Mouse (Mus musculus) CH12.LX (cell line): ENCODE measurements around the gene Traf2. TPM values are rescaled to one million over a fixed set of nuclear protein-coding genes. Genes with fewer than 3 reads are reported as not detected.
A peak's percentile ranks its signal among the peaks of the same experiment; 100 is the strongest.

ENCODE experiments used
- DNase-seq: peaks from one replicate; pipeline ENCODE4 v3.0.0-alpha.2; 2013; ENCODE audit errors: extremely low read depth
- H3K27ac ChIP-seq: 2 replicates; pipeline ENCODE4 v1.5.1; 2012; ENCODE audit warnings: low read depth, mild to moderate bottlenecking, control low read depth, moderate library complexity; ENCODE audit not compliant: insufficient read depth
- H3K27me3 ChIP-seq: replicated peaks from 2 replicates; pipeline ENCODE3; 2012; ENCODE audit warnings: inconsistent platforms
- H3K36me3 ChIP-seq, 2 experiments: replicated peaks in 1 of 2; 2 replicates each; pipeline versions ENCODE3 to v1.6.1; 2012; ENCODE audit warnings: inconsistent platforms in 1 of 2, low read length in 1 of 2, mild to moderate bottlenecking in 1 of 2, mixed read lengths in 1 of 2, moderate library complexity in 1 of 2; ENCODE audit not compliant: control insufficient read depth in 1 of 2, insufficient read depth in 1 of 2
- H3K4me1 ChIP-seq, 2 experiments: 2 replicates each; pipeline ENCODE4 v1.6.1; 2012; ENCODE audit warnings: inconsistent platforms in 1 of 2, moderate library complexity in 1 of 2; ENCODE audit not compliant: insufficient read depth in 2 of 2, control insufficient read depth in 1 of 2
- H3K4me2 ChIP-seq: 2 replicates; pipeline ENCODE4 v1.6.1; 2012; ENCODE audit warnings: low read depth, mild to moderate bottlenecking, control low read depth; ENCODE audit not compliant: poor library complexity, insufficient read depth, severe bottlenecking
- H3K4me3 ChIP-seq, 3 experiments: fragments of 150-350 bp in 1 of 3; sonication (generic) in 1 of 3; replicated peaks in 1 of 3; 2 replicates each; pipeline versions ENCODE3 to v1.5.1; 2011 to 2012; ENCODE audit warnings: low read depth in 2 of 3, low read length in 2 of 3, mild to moderate bottlenecking in 2 of 3, moderate library complexity in 2 of 3, control low read depth in 1 of 3, improper control_type of control experiment in 1 of 3, inconsistent platforms in 1 of 3, mixed read lengths in 1 of 3; ENCODE audit not compliant: poor library complexity in 1 of 3
- H3K79me2 ChIP-seq: replicated peaks from 2 replicates; pipeline ENCODE4 v1.6.1; 2012; ENCODE audit warnings: mild to moderate bottlenecking, moderate library complexity; ENCODE audit not compliant: control insufficient read depth, poor library complexity, insufficient read depth, severe bottlenecking; ENCODE audit errors: extremely low read depth
- H3K9ac ChIP-seq: 2 replicates; pipeline ENCODE4 v1.6.1; 2012; ENCODE audit warnings: low read depth, mild to moderate bottlenecking, control low read depth, moderate library complexity; ENCODE audit not compliant: insufficient read depth
- H3K9me3 ChIP-seq: replicated peaks from 2 replicates; pipeline ENCODE3; 2012; ENCODE audit warnings: low read length, inconsistent platforms, mixed read lengths
- BHLHE40 ChIP-seq: IDR thresholded peaks from 2 replicates; pipeline ENCODE4 v1.6.1; 2011; ENCODE audit warnings: mild to moderate bottlenecking, low read depth, low read length, improper control_type of control experiment
- CHD2 ChIP-seq: IDR thresholded peaks from 2 replicates; pipeline ENCODE4 v1.6.1; 2011; ENCODE audit warnings: low read length, improper control_type of control experiment
- CTCF ChIP-seq, 2 experiments: IDR thresholded peaks in 1 of 2; conservative IDR thresholded peaks in 1 of 2; 2 replicates each; pipeline ENCODE4 v1.5.1; 2011 to 2012; ENCODE audit warnings: low read depth in 2 of 2, low read length in 2 of 2, improper control_type of control experiment in 1 of 2, inconsistent platforms in 1 of 2, mild to moderate bottlenecking in 1 of 2, moderate library complexity in 1 of 2
- E2F4 ChIP-seq: IDR thresholded peaks from 2 replicates; pipeline ENCODE4 v1.6.1; 2011; ENCODE audit warnings: low read depth, low read length, improper control_type of control experiment; ENCODE audit not compliant: insufficient replicate concordance
- ELF1 ChIP-seq: IDR thresholded peaks from 2 replicates; pipeline ENCODE4 v1.6.1; 2014; ENCODE audit warnings: low read depth, mild to moderate bottlenecking, inconsistent platforms, low read length, improper control_type of control experiment
- ETS1 ChIP-seq: conservative IDR thresholded peaks from 2 replicates; pipeline ENCODE4 v1.6.1; 2012; ENCODE audit warnings: low read depth, mild to moderate bottlenecking, inconsistent platforms, low read length, improper control_type of control experiment, moderate library complexity
- GABPA ChIP-seq: IDR thresholded peaks from 2 replicates; pipeline ENCODE4 v1.6.1; 2012; ENCODE audit warnings: low read depth, low read length, improper control_type of control experiment, inconsistent platforms; ENCODE audit not compliant: insufficient replicate concordance
- HCFC1 ChIP-seq: IDR thresholded peaks from 2 replicates; pipeline ENCODE4 v1.6.1; 2012; ENCODE audit warnings: low read depth, mild to moderate bottlenecking, inconsistent platforms, low read length, improper control_type of control experiment
- IRF4 ChIP-seq: IDR thresholded peaks from 2 replicates; pipeline ENCODE4 v1.6.1; 2014; ENCODE audit warnings: low read depth, mild to moderate bottlenecking, inconsistent platforms, low read length, improper control_type of control experiment
- JUN ChIP-seq: IDR thresholded peaks from 2 replicates; pipeline ENCODE4 v1.6.1; 2011; ENCODE audit warnings: low read depth, mild to moderate bottlenecking, low read length, improper control_type of control experiment, moderate library complexity; ENCODE audit not compliant: insufficient read depth
- KAT2A ChIP-seq: IDR thresholded peaks from 2 replicates; pipeline ENCODE4 v1.6.1; 2012; ENCODE audit warnings: low read length, improper control_type of control experiment, inconsistent platforms; ENCODE audit not compliant: insufficient replicate concordance
- MAFK ChIP-seq: IDR thresholded peaks from 2 replicates; pipeline ENCODE4 v1.6.1; 2011; ENCODE audit warnings: low read length, improper control_type of control experiment; ENCODE audit not compliant: insufficient replicate concordance
- MAX ChIP-seq: IDR thresholded peaks from 2 replicates; pipeline ENCODE4 v1.6.1; 2011; ENCODE audit warnings: low read length, improper control_type of control experiment
- MAZ ChIP-seq: IDR thresholded peaks from 2 replicates; pipeline ENCODE4 v1.6.1; 2012; ENCODE audit warnings: low read depth, mild to moderate bottlenecking, inconsistent platforms, low read length, improper control_type of control experiment, moderate library complexity
- MEF2A ChIP-seq: IDR thresholded peaks from 2 replicates; pipeline ENCODE4 v1.6.1; 2014; ENCODE audit warnings: low read depth, mild to moderate bottlenecking, inconsistent platforms, low read length, improper control_type of control experiment, borderline replicate concordance
- MXI1 ChIP-seq: IDR thresholded peaks from 2 replicates; pipeline ENCODE4 v1.6.1; 2011; ENCODE audit warnings: mild to moderate bottlenecking, low read depth, low read length, improper control_type of control experiment
- NELFE ChIP-seq: IDR thresholded peaks from 2 replicates; pipeline ENCODE4 v1.6.1; 2011; ENCODE audit warnings: low read depth, low read length, improper control_type of control experiment
- NRF1 ChIP-seq: IDR thresholded peaks from 2 replicates; pipeline ENCODE4 v1.6.1; 2014; ENCODE audit warnings: low read depth, mild to moderate bottlenecking, inconsistent platforms, low read length, improper control_type of control experiment, moderate library complexity
- POLR2A ChIP-seq: IDR thresholded peaks from 2 replicates; pipeline ENCODE4 v1.6.1; 2011; ENCODE audit warnings: low read depth, mild to moderate bottlenecking, improper control_type of control experiment, low read length
- POLR2AphosphoS2 ChIP-seq: IDR thresholded peaks from 2 replicates; pipeline ENCODE4 v1.6.1; 2011; ENCODE audit warnings: low read depth, low read length, improper control_type of control experiment
- RAD21 ChIP-seq: IDR thresholded peaks from 2 replicates; pipeline ENCODE4 v1.6.1; 2011; ENCODE audit warnings: low read depth, mild to moderate bottlenecking, low read length, improper control_type of control experiment, moderate library complexity
- RCOR1 ChIP-seq: conservative IDR thresholded peaks from 2 replicates; pipeline ENCODE4 v1.6.1; 2012; ENCODE audit warnings: low read depth, mild to moderate bottlenecking, inconsistent platforms, low read length, improper control_type of control experiment
- SIN3A ChIP-seq: IDR thresholded peaks from 2 replicates; pipeline ENCODE4 v1.6.1; 2012; ENCODE audit warnings: low read length, improper control_type of control experiment, inconsistent platforms
- TBP ChIP-seq: conservative IDR thresholded peaks from 2 replicates; pipeline ENCODE4 v1.6.1; 2011; ENCODE audit warnings: low read depth, low read length, improper control_type of control experiment
- TCF12 ChIP-seq: IDR thresholded peaks from 2 replicates; pipeline ENCODE4 v1.6.1; 2014; ENCODE audit warnings: low read depth, mild to moderate bottlenecking, inconsistent platforms, low read length, improper control_type of control experiment
- USF1 ChIP-seq: IDR thresholded peaks from 2 replicates; pipeline ENCODE4 v1.6.1; 2014; ENCODE audit warnings: low read depth, mild to moderate bottlenecking, inconsistent platforms, low read length, improper control_type of control experiment
- ZC3H11A ChIP-seq: IDR thresholded peaks from 2 replicates; pipeline ENCODE4 v1.6.1; 2012; ENCODE audit warnings: low read depth, mild to moderate bottlenecking, inconsistent platforms, low read length, improper control_type of control experiment
- ZMIZ1 ChIP-seq: IDR thresholded peaks from 2 replicates; pipeline ENCODE4 v1.6.1; 2012; ENCODE audit warnings: low read depth, mild to moderate bottlenecking, inconsistent platforms, low read length, improper control_type of control experiment
- dilution Hi-C: fragments of 300-500 bp; cut with MboI; formaldehyde crosslinking; loops from 2 replicates; pipeline ENCODE4 v1.14.3; 2020; ENCODE audit warnings: low sequenced_read_pairs; ENCODE audit not compliant: extremely low pct_unique_long_range_greater_than_20kb, extremely low pct_ligation_motif_present
- in situ Hi-C: fragments of 300-500 bp; cut with MboI; formaldehyde crosslinking; loops from 3 replicates; pipeline ENCODE4 v1.14.3; 2019; ENCODE audit warnings: low sequenced_read_pairs, low pct_ligation_motif_present, low pct_unique_long_range_greater_than_20kb, mixed read lengths
- polyA plus RNA-seq: library from polyadenylated mRNA; unstranded; fragments of >175 nt; gene quantifications from 2 replicates; pipeline ENCODE4 v1.2.1, GENCODE M21; 2012; ENCODE audit warnings: low read depth; ENCODE audit not compliant: insufficient read length
- total RNA-seq, 2 experiments: library from RNA; depleted of rRNA; stranded (reverse); fragments of 300-350 nt in 1 of 2; fragments of >200 nt in 1 of 2; gene quantifications; 2 replicates each; pipeline ENCODE4 v1.2.3; 2012 to 2014

Traf2 gene
- total and polyA plus RNA-seq, 3 experiments, result 17.9 to 26.4 (median 25.1) TPM

DNA sequence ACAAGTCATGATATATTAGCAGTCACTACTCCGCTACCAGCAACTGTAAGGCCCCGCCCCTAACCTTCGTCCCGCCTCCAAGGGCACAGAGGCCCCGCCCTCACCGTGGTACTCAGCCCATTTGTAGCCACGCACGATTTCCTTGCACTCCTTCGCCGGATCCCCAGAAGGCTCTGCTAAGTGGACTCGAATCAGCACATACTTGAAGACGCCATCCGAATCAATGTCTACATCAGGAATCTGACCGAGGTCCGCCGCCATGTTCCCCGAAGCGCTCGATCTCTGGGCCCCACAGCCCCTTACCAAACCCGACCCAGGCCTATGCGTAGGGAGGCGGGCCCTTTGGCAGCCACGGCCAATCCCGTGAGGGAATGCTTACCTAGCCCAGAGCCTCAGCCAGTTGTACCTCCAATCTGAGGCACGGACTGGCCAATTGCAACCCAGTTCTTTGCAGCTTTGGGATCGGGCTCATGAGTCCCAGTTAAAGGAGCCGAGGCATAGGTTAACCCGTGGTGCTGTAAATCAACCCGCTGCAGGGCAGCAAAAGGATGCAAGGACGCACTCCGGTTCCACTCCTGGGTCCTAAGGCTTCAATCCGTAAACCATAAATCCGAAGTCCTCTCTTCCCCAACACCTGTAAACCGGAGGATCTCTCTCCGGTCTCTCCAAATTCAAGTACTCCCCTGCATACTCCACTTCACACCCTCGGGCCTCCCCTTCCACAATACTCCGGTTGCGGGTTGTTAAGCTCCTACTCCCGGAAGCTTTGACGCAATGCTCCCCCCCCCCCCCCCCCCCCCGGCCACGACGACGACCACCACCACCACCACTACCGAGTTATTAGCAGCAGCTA is 28.1 kb upstream of the Traf2 start, which contains the start of the genes Mamdc4 and Phpt1:
TSS of gene Mamdc4 (minus strand) at position 267 of the 853 bp plus-strand sequence.
TSS of gene Phpt1 (minus strand) at position 646 of the 853 bp plus-strand sequence.
- DNase-seq, result peak; percentile 98
- peaks cover 18 to 72% of the 10 kb centered on the region in 2 experiments for H3K36me3 ChIP-seq
- peak within 1 kb of the TSS; percentile 62 for H3K4me2 ChIP-seq
- H3K4me3 ChIP-seq, result peak within 1 kb of the TSS; percentile 55 to 84 (median 67)
- dilution Hi-C loops (no loop called here), in situ Hi-C loops (no loop called here)
- TF ChIP-seq NRF1 (peak; percentile 63; the same call in 1 of the 2 replicates), CTCF (conservative IDR thresholded peaks at IDR 0.05 in 1 of 2, IDR thresholded peaks at IDR 0.05 in 1 of 2; ENCODE audit: low read depth in 2 of 2, low read length in 2 of 2) (no peak), RCOR1 (no peak), BHLHE40 (0 out of 2 replicates have a peak, but pooled peaks have one; percentile 3), ZMIZ1 (peak; percentile 71; the same call in 1 of the 2 replicates), ELF1 (peak; percentile 35; the same call in 1 of the 2 replicates), POLR2A (peak; percentile 84), MAX (peak; percentile 64; the same call in 1 of the 2 replicates), GABPA (no peak; the same call in 1 of the 2 replicates), POLR2AphosphoS2 (peak; percentile 86; the same call in 1 of the 2 replicates), SIN3A (peak; percentile 63), TCF12 (peak; percentile 22; the same call in 1 of the 2 replicates), KAT2A (peak; percentile 72; the same call in 1 of the 2 replicates), USF1 (no peak), HCFC1 (peak; percentile 85), CHD2 (peak; percentile 97), MEF2A (peak; percentile 25; the same call in 1 of the 2 replicates), NELFE (peak; percentile 71), TBP (peak; percentile 74; the same call in 1 of the 2 replicates)
- peak within 1 kb of the TSS; percentile 80 for H3K27ac ChIP-seq
- peaks cover 36% of the 10 kb centered on the region for H3K9me3 ChIP-seq
- H3K79me2 ChIP-seq, result no peaks in the 10 kb centered on the region
- H3K27me3 ChIP-seq, result no peaks in the 10 kb centered on the region
- H3K9ac ChIP-seq, result peak within 1 kb of the TSS; percentile 80
- H3K4me1 ChIP-seq, result peaks cover 4 to 24% of the 10 kb centered on the region in 2 experiments; a peak in 3 of 4 replicates

- Histone ChIP-seq H3K36me3 (peaks cover 24 to 72% of the 10 kb centered on the region in 2 experiments), H3K4me2 (peak overlapping the region; percentile 62)
- dilution Hi-C loops, result no loop called here
- TF ChIP-seq GABPA (no peak), MXI1 (no peak), POLR2AphosphoS2 (no peak), MAZ (no peak), ZC3H11A (no peak), JUN (no peak), POLR2A (no peak), MEF2A (no peak), RCOR1 (no peak), E2F4 (no peak), USF1 (no peak), KAT2A (no peak), TBP (no peak), ZMIZ1 (no peak; the same call in 1 of the 2 replicates), IRF4 (no peak), MAFK (no peak), ETS1 (no peak), RAD21 (no peak)
- TF ChIP-seq, all 38 proteins: peak for 0
- H3K27ac ChIP-seq, result no peak overlapping the region
- no peaks in the 10 kb centered on the region for H3K79me2 ChIP-seq
- in situ Hi-C loops, result no loop called here
- DNase-seq, result no peak
- H3K4me3 ChIP-seq, result peak overlapping the region; percentile 55 to 84 (median 67)
- H3K27me3 ChIP-seq, result no peaks in the 10 kb centered on the region
- H3K9ac ChIP-seq, result peak overlapping the region; percentile 80; the same call in 1 of the 2 replicates
- H3K4me1 ChIP-seq, result peaks cover 4 to 24% of the 10 kb centered on the region in 2 experiments; a peak in 3 of 4 replicates
- peaks cover 29% of the 10 kb centered on the region for H3K9me3 ChIP-seq
These were observed 27.4 kb upstream of the Traf2 start for GRCm38 (mm10) chr2:25574136-25574535.
